Mouse (Mus musculus) spleen, postnatal 4 days (tissue): ENCODE results near the gene Slc22a22.

Experiments
- DNase-seq, 2 experiments: peaks; one replicate each; pipeline ENCODE4 v3.0.0; 2022; ENCODE audit warnings: low spot score in 2 of 2

Slc22a22 gene

GRCm38 (mm10) chr15:57477525-57477924 lies at the start of gene Slc22a22:
Gene Slc22a22 (minus strand): TSS chr15:57477625.
- no peak for DNase-seq

- DNase-seq: peak in 1 of 2 experiments; percentile 43
Measured at GRCm38 (mm10) chr15:57523510-57524298, 46.3 kb upstream of the Slc22a22 start.

DNA sequence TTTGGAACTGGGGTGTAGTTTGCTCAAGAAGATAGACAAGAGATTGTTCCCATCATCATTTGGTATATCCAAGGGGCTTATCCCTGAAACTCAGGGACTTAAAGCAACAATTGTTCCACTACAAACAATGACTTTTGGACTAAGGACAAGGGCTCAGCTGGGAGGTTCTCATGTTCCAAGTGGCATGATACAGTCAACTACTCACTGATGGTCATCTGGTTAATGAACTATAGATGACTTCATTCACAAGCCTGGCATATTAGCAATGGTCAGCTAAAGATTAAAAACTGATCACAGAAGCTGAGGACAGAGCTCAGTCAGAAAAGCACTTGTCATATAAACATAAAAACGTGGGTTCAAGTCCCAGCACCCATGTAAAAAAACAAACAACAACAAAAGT lies 44.7 kb upstream of the Slc22a22 start:
- no peak for DNase-seq

DNA sequence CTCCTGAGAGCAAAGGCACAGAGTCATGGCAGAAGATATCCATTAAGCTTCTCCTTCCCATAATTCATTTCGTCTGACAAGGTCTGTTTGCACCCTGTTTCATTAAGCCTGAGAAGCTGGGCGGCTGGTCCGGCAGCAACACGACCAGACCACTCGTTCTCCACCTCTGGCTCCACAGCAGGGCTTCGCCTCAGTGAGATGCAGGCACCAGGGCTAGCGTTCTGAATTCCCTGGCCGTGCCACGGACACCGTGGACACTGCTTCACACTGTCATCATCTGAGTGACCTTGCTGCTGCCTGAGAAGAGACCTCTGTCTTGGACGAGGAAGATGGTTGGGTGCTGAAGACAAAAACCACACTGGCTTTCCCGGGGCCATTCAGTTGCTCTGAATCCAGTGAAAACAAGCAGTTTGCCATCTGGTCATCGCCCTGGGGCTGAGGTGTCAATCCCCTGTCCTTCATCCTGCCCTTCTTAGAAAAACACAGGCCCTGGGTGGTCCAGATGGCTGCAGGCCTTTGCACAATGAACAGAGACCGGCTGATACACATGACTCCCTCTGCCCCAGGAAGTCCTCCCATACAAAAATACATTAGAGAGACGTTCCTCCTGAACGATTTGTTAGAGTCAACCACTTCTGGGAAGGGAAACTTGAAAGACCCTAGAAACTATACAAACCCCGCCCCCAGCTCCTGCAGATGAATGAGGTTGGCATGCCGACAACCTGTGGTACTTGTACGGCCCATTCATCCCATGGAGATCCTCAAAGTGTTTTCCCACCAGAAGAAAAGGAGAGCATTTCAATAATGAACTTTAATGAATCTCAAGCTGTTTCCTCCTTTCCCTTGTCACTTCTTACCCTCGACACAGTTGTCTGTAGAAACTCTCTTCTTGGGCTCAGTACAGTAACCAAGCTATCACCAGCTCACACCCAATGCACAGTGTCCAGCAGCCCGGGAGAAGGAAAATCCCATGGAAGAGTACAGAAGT lies 32.1 kb upstream of the Slc22a22 start:
- DNase-seq: no peak

GRCm38 (mm10) chr15:57508242-57509184 lies 31.1 kb upstream of the Slc22a22 start:
- DNase-seq: peak; percentile 39 to 77

DNA sequence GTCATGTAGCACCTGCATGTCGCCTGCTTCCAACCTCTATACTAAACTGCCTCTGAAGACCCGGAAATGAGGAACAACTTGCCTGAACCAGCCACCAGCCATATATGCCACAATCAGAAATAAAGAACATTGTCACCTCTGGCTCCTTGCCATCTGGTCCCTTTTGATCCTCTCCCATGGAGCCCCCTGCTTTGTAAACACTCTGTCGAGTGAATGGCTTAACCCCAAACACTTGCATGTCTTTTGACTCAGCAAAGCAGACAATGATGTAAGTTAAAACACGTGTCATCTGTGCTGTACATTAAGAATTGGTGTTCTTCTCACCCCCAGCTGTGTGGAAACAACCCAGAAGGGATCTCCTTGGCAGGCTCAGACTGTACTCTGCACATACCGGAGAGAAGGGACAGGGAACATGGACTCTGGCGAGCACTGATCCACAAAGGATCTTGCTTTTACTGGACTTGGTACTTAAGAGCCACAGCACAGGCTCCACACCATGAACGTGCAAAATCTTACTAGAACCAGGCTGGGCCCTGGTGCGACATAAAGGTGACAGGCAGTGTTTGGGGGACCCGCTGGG lies 26.8 kb upstream of the Slc22a22 start:
- no peak for DNase-seq

DNA sequence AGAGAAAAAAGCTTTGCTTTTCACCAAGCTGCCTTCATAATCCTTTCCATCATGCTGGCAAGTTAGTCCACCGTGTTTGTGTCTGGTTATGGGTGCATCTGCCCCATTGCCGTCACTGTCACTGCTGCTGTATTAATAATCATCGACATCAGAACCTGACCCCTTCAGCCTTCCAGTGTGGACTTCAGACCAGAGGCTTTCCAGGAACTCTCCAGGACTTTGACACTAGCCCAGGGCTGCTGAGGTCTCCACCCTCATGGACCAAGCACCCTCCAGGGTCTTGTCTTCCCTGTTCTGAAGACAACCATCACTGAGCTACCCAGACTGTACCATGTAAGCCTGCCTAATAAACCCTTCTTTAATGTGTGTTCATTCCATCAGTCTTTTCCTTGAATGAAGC lies 26.2 kb upstream of the Slc22a22 start:
- DNase-seq: no peak

GRCm38 (mm10) chr15:57501559-57501958 lies 24.1 kb upstream of the Slc22a22 start:
- DNase-seq: no peak

DNA sequence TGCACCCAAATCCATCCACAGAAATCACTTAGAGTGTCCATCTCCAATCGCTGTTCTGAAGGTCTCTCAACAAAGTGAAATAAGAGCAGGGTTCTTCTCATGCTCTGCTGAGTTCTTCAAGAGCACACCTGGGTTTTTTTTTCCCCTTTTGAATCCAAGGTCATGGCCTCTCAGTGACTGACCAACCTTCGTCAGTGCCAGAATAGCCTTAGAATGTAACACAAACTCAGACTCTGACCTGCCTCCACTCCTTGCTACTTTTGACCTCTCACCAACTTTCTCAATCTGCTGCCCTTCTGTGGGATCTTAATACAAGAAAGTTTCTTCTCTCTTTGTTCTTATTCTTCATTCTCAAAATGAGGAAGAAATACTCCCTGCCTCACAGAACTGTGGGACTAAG lies 18.7 kb upstream of the Slc22a22 start:
- no peak for DNase-seq

- DNase-seq: no peak
Measured at GRCm38 (mm10) chr15:57482509-57482908, 5.1 kb upstream of the Slc22a22 start.

- DNase-seq: no peak
Measured at GRCm38 (mm10) chr15:57471648-57472047, 5.8 kb downstream of the Slc22a22 start.

GRCm38 (mm10) chr15:57465996-57466395 lies 11.4 kb downstream of the Slc22a22 start:
- DNase-seq: no peak

- no peak for DNase-seq
Measured at GRCm38 (mm10) chr15:57465061-57465460, 12.4 kb downstream of the Slc22a22 start.

DNA sequence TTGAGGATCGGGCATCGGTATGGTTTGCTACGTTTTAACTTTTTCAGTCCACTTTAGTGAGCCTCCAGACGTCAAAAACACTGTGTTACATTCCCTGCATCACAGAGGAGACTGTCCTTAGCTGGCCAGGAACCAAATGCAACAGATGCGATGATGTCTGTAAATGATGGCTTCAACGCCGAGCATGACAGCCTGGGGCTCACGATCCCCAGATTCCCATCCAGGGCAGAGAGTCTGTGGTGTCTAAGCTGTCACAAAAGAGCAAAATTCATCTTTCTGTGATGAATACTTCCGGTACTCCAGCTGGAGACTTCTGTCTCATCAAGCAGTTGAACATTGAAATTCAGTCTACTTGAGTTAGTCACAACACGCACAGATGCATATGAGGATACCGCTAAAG lies 13.4 kb downstream of the Slc22a22 start:
- no peak for DNase-seq

DNA sequence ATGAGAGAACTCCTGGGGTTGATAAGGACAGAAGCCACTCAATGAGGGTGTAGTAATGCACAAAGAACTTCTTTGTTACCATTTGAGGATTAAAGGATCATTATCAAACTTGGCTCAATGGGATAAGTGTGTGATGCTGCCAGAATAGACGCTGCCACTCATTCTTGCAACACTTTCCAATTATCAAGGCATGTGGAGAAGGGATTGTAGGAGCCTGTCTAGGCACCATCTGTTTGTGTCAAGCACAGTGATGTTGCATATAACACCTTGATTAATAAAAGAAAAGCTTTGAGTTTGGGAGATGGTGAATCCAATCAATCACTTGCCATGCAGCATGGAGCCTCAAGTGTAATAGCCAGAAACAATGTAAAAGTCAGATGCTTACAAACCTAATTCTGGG lies 16.1 kb downstream of the Slc22a22 start:
- no peak for DNase-seq

DNA sequence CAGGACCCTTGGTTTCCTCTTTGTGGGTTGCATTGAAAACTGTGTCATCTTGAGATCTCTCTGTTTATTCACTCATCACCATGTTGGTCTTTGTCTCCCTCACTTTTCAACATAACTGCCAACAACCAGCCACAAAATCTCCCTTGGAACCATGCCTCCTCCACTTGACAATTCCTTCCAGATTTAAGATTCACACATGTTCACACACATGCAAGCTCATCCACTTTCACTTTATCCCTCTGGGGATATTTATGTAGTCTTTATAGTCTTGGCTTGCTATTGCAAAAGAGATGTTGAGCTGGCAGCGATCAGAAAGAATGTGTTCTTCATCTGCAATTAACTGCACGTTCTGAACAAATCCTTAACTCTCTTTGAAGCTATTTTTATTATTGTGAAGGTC lies 20.1 kb downstream of the Slc22a22 start:
- no peak for DNase-seq

GRCm38 (mm10) chr15:57434710-57435404 lies 42.6 kb downstream of the Slc22a22 start:
- DNase-seq: no peak

GRCm38 (mm10) chr15:57408498-57408897 lies 68.9 kb downstream of the Slc22a22 start:
- no peak for DNase-seq

DNA sequence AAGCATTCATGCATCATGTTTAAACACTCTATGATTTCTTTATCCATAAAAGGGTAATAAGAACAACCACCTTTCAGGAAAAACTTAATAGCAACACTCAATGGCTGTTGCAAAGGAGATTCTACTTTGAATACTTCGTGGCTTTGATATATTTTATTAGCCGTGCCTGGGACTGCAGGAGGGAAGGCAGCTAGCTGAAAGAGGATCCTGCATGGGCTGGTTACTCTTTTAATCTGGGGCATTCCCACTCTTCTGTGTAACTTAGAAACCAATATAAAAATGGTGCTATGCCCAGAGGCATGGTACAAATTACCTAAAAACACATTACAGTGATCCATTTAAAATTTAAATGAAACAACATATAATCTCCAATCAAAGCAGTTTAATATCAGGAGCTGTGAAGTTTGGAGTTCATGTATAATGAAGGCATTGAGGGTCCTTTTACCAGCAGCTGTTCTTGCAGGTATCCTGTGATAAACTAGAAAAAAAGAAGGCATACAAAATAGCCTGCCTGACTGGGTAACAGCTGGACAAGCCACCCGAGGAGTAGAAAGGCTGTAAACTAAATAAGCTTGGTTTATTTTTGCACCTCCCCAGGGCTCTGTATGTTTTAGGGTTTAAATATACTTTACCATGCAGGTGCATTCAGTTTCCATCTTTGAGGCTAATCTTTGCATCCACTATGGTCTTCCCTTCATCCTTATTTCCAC lies 78.8 kb downstream of the Slc22a22 start:
- DNase-seq: no peak

GRCm38 (mm10) chr15:57394053-57394452 lies 83.4 kb downstream of the Slc22a22 start:
- DNase-seq: no peak
